Mouse (Mus musculus): ENCODE results near the gene Slc25a26.

The Slc25a26 gene

DNA sequence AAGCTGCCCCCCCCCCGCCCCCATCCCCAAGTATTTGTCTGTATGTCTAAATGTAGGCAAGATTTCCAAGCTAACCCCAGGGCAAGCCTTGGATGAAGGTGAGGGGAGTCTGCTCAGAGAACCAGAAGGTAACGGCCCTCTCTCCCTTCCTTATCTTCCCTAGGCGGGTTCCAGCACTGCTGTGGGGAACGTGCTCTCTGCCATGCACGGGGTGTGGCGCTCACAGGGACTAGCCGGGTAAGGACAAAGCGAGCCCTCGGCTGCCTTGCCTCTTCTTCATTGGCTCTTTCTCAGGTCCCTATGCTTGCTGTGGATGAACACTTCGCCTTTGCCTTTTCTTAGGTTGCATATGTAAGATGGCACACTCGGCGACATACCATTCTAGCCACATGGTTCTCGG lies 98.9 kb downstream of the Slc25a26 start:
- DNase-seq (ENCODE audit: low spot score in 2 of 2), result no peak

DNA sequence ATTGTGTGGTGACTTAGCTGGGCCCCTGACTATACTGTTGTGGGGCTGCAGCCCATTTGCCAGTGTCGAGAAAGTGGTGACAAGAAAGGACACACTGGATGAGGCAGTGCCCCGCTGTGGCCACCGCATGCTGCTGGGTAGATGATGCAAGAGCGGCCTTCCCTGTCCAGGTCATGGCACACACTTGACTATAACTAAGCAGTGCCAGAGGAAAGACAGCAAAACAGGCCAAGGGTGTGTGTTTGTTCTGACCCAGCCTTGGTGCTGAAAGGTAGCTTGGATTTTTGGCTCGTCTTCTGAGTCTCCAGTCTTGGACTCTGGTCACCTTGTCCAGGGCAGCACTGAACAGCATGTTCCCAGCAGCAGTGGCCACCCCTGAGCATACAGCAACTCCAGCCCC lies 101.0 kb downstream of the Slc25a26 start:
- no peak for DNase-seq (ENCODE audit: low spot score in 2 of 2)

DNA sequence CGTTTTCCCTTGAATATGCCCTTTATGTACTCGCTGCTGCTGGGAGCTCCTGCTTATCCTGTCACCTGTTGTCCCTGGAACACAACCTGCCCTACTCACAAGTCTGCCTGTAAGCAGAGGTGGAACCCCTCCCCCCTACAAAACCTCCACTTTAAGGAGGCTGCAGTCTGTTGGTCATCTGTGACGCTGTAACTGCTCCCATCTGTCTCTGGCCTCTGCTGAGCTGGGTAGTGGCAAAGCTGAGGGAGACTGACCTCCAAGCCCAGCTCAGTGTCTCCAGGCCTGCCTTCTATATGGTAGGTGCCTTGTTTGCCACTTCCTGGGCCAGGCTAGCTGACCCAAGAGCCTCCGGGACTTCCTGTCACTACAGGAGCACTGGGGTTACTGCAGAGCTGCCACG lies 101.7 kb downstream of the Slc25a26 start:
- DNase-seq (ENCODE audit: low spot score in 2 of 2), result no peak

DNA sequence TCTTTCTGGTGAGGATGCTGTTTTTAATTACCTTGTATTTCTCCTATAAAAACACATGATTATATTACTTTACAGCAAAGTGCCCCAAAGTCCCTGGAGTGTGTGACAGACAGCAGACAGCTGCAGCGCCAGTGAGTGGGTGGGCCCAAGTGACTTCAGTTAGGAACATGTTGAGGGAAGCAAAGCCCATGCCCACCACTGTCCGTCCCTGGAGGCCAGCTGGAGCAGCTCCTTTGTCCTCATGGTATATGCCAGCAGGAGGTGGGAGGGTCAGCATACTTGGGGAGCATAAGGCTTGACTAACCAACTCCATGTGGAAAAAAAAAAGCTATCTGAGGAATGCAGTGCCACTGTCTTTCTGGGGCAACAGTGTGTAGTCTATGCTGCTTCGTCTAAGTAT lies 103.9 kb downstream of the Slc25a26 start:
- no peak for DNase-seq (ENCODE audit: low spot score in 2 of 2)

DNA sequence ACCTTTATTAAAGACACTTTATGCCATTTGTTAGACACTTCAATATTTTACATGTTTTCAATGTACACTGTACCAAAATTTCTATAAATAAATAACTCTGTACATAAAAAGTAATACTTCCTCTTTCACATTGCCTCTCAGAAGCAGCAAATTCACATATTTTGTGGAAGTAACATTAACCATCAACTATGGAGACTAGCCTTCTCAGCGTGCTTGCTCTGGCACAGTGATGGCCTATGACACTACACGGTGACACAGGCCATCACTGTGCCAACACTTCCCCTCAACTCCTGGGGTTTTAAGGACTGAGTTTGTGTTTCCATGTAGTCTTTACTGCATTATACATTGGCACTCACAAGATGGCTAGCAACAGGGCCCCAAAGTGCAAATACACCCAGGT lies 104.4 kb downstream of the Slc25a26 start:
- no peak for DNase-seq (ENCODE audit: low spot score in 2 of 2)

DNA sequence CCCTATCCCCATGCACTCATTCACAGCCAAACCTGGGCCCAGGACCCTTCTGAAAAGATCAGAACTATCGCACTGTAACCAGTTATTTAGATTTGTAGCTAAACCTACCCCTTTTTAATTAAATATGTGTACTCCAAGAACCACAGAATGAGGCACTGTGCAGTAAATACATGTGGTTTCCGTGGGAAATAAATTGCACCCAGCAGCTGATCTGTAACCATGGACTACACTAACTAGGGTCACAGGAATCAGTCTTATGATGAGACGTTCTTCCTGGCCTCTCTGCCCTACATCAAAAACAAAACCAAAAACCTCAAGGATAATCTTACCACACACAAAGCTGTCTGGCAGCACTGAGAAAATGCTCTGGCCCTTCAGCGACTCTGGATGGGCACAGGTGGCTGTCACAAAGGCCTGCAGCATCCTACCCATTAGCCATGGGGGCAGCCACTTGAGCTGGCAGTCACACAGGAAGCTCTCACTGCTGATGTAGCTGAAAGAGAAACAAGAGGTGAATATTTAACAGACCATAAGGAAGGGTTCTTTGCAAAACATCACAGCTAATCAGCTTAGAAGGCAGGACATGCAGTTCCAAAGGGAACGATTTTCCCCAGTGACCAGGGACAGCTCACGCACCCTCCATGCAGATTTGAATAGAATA lies 113.2 kb downstream of the Slc25a26 start:
- no peak for DNase-seq (ENCODE audit: low spot score in 2 of 2)

DNA sequence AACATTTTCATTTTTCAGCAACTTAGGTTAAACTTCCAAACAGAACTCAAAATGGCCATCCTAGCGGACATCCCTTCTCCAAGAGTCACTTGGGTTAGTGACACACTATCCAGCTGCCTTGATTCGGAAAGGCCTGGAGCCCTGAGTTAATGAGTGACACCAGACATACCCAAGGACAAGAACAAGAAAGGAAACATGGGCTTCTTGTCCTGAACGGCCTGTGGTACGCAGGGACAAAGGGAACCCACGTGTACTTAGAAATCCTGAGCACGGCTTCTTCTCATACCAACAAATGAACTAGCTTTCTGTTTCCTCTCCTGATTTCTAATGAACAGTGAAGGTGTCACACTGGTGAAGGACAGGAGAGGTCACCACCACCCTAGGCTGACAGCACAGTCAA lies 114.2 kb downstream of the Slc25a26 start:
- DNase-seq (ENCODE audit: low spot score in 2 of 2), result no peak

DNA sequence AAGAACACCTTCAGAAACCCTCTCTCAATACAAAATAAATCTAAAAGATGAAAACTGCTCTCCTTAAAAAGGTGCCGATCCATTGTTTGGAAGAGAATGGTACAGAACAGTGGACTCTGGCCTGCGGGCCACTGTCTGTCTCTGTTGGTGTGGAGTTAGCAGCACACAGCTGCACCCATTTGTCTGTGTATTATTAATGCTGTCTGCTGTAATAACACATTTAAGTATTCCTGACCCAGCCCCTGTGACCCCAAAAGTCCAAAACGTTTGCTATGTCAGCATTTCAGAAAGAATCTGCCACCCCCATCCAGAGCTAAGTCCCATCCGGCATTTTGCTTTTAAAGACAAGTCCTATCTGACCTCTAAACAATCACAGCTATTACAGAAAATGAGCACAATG lies 115.8 kb downstream of the Slc25a26 start:
- DNase-seq (ENCODE audit: low spot score in 2 of 2), result no peak

DNA sequence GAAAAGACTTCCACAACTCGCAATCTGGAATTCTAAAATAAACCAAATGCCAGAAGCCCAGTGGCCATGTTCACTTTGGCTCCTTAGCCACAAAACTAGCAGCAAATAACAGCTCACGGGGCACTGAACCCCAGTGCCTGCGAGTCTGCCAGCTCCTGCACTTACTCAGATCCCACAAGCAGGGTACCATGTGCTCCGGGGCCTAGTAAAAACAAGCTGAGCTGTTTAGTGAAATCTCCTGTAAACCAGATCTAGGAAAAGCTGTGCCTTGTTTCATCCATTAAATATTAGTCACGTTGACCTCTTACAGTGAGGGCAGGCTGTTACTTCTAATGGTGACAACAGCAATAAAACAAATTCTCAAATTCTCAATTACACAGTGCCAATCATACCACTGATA lies 118.5 kb downstream of the Slc25a26 start:
- DNase-seq (ENCODE audit: low spot score in 2 of 2), result no peak

DNA sequence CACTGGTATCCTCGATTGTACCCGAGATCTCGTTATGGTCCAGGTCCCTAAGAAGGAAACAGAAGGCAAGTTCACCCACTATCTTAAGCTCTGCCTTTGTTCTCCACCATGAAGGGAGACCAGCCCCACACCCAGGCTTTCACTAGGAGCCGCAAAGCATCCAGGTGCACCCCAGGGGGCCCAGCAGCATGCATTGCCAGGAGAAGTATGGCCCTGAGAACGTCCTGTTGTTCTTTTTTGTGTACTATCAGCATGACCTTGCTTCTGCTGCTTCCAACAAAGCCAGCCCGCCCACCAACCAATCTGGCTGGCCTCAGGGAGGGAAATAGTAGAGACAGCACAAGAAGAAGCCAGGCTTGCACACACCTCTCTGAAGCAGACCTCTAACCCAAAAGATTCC lies 120.2 kb downstream of the Slc25a26 start:
- no peak for DNase-seq (ENCODE audit: low spot score in 2 of 2)

DNA sequence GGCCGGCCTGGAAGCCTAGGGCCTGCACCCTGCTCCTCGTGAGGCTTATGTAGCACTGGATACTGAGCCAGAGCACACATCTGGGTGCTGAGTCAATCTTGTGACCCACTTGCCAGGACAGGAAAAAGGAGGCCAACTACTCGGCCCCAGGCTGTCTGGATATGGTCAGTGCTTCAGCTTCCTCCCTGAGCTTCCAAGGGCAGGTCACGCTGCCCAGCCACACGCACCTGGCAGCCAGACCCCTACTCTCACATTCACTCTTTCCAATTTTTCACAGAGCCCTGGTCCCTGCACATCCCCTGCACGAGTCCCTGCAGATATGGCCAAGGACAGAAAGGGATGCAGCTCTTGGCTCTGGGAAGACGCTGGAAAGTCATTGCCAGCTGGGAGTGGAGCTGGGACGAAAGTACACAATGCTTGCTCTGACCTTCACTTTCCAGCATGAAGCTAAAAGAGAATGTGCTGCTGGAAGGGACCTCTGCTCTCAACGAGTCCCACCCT lies 120.7 kb downstream of the Slc25a26 start:
- DNase-seq (ENCODE audit: low spot score in 2 of 2), result no peak

DNA sequence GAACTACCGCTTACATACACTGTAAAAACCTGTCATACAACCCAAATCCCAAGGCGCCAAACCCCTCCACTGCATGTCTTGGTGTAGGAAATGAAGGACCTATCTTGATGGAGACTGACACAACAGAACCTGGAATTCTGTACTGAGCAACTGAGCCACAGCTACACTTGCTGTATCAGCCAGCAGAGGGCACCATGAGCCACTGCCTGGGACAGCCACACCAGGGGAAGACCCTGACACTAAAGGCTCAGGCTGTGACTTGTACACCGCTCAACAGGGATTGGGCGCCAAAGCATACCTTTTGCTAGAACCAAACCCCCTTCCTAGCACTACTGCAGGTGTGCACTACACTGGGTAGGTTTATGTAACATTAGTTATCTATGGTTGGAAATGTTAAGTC lies 122.9 kb downstream of the Slc25a26 start:
- peak; percentile 40 to 67 for DNase-seq (ENCODE audit: low spot score in 2 of 2)

DNA sequence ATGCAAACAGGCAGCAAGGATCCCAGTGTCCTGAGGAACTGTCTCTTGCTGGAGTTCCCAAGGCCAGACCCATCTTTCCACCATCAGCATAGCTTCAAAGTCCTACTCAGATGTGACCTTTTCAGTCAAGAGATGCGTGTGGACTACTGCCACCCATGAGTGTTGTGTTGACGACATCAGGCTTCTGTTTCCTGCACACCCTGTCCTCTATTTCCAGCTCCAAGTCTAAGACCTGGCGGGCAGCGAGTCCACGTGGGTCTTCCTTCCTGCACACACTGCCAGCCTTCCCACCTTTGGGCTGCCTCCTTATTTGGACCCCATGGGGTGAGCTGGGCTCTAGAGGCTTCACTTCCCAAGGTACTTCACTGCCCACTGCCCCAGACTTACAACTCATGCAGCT lies 124.4 kb downstream of the Slc25a26 start:
- no peak for DNase-seq (ENCODE audit: low spot score in 2 of 2)

DNA sequence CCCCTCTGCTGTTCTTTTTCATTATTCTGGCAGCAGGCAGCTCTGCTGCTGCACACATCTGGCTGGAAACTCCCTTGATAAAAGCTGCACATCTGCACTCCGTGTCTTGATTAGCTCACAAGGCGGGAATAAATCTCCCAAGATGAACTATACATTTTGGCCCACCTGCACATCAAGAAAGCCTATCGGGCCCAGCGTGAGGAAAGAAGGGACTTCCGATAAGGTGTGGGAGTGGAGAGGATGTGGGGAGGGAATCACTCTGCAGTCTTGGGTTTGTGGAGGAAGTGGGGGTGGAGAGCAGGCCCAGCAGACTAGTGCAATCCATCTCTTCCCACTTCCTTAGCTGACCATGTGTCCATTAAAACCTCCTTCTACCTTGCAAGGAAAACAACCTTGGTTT lies 125.8 kb downstream of the Slc25a26 start:
- no peak for DNase-seq (ENCODE audit: low spot score in 2 of 2)

DNA sequence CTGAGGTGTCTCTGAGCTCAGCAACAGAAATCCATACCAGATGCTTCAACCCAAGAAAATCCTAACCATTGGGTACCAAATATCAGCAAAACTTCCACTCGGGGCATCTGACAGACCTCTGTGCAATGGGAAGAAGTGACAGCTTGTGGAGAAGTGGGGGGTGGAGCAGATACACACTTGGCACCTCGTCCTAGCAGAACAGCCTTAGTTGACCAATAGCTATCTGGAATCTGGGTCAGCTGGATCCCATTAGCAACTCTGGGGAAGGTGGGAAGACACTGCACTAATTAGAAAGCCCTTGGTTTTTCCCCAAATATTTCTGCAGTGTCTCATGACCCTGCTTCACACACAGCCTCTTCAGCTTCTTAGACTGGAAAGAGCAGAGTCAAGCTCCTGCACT lies 126.7 kb downstream of the Slc25a26 start:
- no peak for DNase-seq (ENCODE audit: low spot score in 2 of 2)

DNA sequence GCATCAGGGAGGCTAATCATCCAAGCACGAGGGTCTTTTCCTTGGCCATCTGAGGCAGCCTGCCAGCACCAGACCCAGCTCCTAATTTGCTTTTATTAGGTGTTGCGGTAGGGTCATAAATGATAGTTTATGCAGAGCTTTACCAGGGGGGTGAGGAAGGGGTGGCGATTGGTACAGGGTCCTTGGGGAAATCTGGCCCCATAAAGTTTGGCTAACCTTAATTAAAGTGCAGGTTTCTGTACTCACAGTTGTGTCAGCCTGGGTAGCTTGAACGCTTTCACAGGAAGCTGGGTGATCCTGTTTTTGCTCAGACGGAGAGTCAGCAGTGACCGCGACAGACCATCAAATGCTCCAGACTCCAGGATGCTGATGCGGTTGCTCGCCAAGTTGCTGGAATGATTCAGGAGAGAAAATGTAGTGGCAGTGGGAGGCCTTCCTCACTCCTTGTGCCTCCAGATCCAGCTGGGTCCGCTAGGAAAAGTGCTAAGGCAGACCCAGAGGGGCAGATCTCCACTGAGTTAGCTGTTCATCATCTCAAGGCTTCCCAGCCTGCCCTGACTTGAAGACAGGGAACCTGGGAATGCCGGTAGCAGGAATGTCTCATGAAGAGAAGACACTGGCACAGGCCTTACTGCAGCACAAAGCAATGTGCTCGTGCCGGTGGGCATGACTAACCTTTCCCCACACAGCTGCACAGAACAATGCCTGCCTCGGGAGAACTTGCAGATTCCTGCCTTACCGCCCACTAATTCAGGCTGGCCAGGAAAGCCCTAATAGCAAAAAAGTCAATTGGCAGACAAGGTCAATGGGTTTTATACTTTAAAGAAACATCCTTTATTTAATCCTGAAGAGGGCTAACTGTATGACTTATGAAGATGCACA lies 127.8 kb downstream of the Slc25a26 start:
- no peak for DNase-seq (ENCODE audit: low spot score in 2 of 2)

DNA sequence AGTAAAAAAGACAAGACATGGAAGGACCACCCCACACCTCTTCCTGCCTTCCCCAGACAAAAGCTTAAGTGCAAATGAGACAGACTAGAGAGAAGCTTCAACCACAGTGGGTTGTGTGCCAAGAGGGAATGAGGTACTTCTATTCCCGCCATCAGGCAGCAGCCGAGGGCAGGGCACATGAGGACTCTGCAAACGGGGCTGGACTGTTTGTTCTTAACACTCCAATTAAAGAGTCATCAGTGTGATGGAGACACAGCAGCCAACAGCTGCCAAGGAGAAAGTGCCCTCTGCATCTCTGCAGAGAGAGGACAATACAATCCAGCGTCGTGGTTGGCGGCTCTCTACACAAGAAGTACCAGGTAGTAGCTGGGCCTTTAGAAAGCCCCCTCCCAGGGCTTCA lies 128.7 kb downstream of the Slc25a26 start:
- no peak for DNase-seq (ENCODE audit: low spot score in 2 of 2)

DNA sequence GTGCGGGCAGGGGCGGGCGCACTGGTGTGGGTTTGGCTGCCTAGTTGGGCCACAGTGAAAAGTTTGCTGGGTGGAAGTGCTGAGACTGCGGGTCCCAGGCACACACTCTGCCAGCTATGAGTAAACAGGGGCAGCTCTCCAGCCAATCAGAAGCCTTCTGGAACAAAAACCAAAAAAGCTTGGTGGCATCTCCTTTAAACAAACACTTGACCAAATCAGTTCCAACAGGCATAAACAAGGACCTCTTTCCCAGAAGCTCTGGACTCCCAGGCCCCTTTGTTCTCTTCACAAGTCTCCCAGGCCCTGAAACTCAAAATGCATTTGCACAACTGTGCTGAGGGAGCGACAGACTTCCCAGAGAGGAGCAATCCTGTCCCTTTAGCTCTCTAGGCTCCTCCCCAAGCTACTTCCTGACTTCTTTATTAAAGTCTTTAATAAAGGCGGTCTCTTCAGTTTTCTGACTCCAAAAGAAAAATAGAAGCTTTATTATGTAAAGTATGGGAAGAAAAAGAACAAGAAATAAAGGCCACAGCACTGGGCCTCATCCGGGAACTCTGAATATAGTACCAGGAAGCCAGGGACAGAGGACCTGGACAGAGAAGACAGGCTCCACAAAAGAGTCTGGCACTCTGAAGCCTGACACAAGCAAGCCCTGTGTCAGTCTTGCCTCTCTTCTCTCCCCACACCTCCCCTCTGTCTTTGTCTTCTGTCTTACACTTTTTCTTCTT lies 131.1 kb downstream of the Slc25a26 start:
- no peak for DNase-seq (ENCODE audit: low spot score in 2 of 2)

DNA sequence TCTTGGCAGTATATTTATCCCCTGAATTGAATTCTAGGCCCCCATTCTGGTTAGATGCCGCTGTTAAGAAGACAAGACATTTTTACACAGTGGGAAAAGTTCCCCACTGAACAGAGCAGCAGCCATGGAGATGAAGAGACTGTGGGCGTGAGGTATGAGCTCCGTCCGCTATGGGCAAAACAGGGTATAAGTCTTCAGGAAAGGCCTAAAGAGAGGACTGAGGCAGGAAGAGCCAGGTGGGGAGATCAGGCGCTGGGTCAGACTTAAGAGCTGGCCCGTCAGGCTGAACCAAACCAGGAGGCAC lies 131.6 kb downstream of the Slc25a26 start:
- no peak for DNase-seq (ENCODE audit: low spot score in 2 of 2)

DNA sequence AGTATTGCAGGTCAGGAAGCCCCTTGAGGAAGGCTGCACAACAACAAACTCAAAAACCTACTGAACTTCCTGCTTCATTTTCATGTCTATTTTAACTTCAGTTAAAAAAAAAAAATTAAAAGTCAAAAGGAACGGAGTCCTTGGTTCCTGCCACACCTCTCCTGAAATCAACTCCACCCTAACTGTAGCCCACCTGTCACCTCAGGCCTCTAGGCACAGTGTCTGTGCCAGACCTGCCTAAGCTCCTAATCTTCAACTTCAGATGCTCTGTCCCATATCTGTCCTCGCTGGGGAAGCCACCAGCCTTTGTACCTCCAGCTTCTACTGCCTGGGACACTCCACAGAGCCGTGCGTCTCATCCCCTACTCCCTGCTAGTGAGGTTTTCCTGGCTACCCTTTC lies 134.1 kb downstream of the Slc25a26 start:
- no peak for DNase-seq (ENCODE audit: low spot score in 2 of 2)

DNA sequence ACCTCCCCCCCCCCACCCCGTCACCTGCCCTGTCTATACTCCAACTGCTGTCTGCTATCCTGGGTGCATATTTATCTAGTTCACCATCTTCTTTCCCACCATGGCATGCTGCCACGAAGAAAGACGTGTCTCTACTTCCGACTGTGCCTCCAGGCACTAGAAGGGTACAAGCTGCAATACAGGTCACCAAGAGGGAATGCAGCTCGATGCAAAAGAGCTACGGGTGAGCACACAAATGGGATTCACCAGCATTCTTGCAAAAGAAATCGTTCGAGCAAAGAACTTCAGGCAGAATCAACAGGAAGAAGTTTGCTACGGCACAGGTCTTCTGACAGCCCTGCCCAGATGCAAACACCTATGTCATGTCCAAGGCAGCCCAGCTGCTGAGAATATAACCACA lies 134.6 kb downstream of the Slc25a26 start:
- DNase-seq (ENCODE audit: low spot score in 2 of 2), result no peak

DNA sequence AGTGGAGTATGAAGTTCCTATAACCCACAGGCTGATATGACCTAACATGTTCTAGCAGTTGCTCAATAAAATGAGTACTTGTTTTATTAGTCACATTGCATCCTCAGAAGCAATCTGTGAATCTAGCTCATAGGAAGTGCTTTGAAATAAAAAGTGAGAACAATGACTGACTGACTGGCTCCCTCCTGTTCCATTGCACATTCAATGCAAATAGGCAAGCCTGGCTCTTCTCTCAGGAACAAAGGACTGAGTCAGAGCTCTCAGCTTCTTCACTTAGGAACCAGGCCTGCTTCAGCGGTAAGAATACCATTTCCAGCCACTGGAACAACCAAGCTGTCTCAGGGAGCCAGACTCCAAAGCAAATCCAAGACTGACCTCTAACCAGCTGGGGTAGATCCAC lies 135.2 kb downstream of the Slc25a26 start:
- DNase-seq (ENCODE audit: low spot score in 2 of 2), result no peak

DNA sequence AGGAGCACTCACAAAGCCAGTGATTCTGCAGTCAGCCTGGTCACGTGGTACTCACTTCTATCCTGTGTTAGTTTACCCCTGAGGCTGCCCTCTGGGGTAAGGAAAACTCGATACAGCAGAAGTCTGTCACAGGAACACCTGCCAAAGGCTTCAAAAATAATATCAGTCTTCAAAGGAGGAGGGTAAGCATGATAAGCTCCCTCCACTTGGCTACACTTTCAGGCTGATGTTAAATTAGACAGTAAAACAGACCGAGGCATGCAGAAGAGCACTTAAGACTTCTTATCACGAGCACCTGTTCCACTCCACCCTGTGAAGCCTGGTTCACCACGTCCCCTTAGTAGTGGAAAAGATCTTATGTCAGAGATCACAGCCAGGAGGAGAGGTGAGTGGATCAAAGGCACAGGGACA lies 136.9 kb downstream of the Slc25a26 start:
- no peak for DNase-seq (ENCODE audit: low spot score in 2 of 2)

Data from frontal cortex, postnatal 14 days (tissue).